Mouse (Mus musculus) cerebellum, adult 9-10 months (tissue): Measurements from ENCODE around the gene Ppp1r7.
"Not testable (repeated sequence)": the region's sequence is repeated elsewhere in the genome, so short reads cannot be mapped to it uniquely, and the experiment has no call there.

Experiments used
- DNase-seq: peaks from one replicate; pipeline ENCODE4 v3.0.0; 2022

The Ppp1r7 gene

DNA sequence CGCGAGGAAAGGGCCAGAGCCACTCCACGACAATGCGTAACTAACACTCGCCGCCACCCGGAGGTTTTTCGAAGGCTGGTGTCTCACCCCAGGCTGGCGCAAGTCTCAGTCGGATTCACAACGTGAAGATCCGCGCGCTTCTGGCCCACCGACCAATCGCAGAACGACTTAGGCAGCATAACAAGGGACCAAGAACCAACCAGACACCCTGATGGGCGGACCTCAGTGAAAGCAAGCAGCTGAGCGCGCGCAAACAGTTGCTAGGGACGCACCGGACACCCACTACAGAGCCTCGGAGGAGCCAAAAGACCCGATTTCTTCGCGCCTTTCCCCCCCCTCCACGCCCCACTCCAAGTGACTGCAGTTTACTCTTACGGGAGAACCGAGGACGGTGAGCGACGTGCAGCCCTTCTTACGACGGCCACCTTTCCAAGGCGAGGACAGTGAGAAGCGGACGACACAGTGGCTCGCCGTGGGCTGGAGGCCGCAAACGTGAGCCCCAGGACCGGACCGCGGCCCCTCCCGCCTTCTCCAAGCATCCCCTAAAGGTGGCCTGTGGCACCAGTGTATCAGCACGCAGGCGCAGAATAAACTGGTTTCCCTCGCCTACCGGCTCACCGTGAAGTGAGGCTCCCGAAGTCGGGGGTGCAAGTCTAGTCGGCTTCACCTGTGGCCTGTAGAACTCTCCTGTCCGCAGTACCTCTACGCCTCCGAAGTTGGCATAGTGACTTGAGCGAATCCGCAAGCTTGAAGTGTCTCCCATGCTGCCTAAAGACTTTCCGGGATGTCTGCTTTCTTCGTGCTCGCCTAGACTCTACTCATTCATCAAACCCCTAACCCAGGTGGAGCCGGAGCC is at the start of gene Ppp1r7, which contains the start of gene Pask:
Ppp1r7 (plus strand) TSS at position 207 of the 856 bp plus-strand sequence.
Pask (minus strand) TSS at position 835 of the 856 bp plus-strand sequence.
- DNase-seq, result peak; percentile 95

DNA sequence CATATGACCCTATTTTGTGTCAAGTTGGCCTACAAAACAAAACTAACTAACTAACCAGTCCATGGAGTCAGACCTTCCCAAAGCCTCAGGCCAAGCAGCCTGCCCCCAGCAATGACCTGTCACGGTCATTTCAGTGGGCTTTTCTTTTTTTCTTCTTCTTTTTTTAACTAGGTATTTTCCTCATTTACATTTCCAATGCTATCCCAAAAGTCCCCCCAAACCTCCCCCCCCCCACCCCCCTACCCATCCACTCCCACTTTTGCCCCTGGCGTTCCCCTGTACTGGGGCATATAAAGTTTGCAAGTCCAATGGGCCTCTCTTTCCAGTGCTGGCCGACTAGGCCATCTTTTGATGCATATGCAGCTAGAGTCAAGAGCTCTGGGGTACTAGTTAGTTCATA is 48.2 kb upstream of the Ppp1r7 start:
- DNase-seq, result not testable (repeated sequence)

DNA sequence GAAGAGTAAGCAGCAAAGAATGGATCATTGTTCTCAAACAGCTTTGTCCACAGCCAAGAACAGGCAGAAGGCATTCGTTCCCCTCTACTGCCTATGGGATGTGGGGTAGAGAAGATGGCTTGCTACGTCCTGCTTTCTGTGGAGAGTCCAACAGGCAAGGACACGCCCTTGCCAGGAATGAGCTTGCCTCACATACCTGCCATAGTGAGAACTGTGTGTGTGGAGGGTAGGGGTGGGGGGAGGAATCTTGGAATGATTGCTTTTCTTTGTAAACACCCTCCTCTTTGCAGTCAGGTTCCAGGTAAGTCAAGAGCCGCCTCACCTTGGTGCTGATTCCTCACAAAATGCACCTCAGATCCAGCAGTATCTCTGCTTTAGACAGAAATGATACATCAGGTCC is 42.9 kb upstream of the Ppp1r7 start:
- DNase-seq, result no peak

DNA sequence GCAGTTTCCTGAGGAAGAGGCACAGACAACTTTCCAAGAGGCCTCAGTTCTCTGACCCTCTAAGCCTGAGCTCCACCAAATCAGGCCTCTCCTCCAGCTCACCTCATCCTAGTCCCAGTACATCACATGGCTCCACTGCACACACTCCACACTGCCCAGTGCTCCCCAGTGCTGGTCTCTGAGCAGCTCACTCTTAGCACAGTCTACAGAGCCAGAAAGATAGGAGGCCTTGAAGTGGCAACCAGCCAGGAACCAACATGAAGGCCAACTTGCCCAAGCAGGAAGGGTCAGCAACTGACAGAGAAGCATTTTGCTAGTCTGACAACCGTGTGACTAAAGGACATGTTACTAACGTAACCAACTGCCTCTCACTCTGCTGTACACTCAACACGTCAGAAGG is 42.1 kb upstream of the Ppp1r7 start:
- DNase-seq, result no peak

DNA sequence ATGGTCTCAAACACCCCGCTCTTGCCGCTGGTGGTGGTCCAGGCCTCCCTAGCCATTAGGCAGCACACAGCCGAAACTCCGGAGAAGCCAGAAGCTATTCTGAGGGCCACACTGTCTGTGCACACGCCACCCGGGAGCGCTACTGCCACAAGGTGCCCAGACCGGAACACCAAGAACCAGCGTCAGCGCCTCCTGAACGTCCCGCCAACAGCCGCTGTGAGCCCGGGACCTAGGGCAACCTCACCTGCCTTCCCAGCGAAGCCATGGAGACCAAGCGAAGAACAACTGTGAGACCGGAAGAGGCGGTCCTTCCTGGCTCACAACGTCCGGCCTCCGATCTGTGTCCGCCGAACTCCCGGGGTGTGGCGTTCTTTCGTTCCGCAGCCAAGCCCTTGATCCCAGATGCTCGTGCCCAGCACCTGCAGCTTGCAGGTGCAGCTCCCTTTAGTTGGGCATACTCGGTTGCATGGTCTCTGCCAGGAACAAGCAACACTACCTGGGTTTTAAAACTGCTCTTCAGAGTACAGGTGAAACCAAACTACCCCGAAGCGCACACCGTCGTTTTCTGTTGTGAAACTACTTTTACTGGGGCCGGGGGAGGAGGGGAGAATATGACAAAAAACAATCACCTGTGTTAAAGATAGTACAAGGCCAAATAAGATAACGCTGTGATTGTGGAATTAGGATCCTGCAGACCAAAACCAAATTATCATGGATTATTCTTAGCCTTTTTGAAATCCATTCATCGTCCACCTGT is 36.9 kb upstream of the Ppp1r7 start, which contains the start of gene Mterf4:
Mterf4 (minus strand) TSS at position 335 of the 757 bp plus-strand sequence.
- DNase-seq, result peak; percentile 82

DNA sequence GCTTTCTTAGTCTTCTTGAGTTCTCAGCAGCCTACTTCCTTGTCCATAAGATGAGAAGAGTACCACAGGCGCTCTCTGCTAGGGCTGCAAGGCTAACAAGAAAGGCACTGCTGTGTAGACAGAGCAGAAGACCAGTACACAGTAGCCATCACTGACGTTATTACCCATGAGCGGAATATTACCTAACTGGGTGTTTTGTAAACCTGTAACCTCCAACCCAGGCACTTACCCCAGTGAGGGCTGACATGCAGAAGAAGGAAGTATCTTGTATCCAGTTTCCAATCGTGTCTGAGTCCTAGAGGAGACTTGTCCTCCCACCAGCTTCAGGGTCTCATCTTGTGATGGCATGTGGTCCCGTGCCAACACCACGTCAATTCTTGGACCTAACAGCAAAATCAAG is 18.7 kb upstream of the Ppp1r7 start:
- DNase-seq, result no peak

DNA sequence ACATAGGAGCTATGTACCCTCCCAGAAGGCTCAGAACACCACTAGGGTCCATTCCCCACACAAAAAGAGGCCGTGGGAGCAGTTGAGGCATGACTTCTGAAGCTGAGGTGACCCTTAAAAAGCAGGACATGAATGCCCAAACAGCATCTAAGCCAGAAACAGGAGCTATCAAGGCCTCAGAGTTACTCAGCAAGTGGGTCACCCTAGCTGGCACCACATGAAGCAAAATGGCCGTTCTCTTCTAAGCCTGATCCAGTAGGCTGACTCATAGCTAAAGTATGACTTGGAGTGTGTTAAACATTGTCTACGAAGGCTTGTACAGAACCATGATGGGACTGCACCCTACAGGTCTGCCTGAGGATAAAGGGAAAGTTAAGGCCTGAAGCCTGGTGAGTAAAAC is 16.2 kb upstream of the Ppp1r7 start:
- DNase-seq, result no peak

DNA sequence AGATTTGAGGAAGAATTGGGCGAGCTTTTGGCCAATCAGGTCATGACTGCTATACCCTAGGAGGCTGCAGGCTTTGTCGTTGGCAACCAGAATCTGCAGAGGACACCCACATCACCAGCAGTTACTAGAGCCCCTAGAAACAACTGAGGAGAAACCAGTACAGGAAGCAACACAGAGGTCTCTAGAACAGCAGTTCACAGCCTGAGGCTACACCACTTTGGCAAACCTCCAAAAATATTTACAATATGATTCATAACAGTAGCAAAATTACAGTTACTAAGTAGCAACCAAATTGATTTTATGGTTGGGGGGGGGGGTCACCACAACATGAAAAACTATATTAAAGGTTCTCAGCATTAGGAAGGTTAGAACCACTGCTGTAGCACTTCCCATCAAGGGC is 8.0 kb upstream of the Ppp1r7 start:
- no peak for DNase-seq

DNA sequence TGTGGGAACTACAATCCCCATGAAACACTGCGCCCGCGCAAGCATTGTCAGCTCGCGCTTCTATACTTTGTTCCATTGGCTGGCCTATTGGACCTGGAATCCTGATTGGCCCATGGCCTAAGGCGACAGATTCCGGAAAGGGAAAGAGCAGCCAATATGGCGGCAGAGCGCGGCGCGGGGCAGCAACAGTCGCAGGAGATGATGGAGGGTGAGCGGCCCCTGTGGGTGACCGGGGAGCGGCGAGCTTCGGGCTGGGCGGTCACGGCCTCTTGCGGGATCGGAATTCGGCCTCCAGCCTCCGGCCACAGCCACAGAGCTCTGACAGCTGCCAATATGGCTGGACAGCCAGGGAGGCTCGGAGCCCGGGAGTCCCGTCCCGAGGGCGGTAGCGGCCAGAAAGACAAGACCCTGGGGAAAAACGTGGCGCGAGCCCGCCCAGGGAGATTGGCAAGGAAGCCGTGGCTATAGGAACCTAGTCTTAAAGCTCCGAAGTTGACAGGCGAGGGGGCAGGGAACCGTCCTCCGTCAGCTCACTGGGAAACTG is 922 bp downstream of the Ppp1r7 start:
- DNase-seq, result peak; percentile 95

DNA sequence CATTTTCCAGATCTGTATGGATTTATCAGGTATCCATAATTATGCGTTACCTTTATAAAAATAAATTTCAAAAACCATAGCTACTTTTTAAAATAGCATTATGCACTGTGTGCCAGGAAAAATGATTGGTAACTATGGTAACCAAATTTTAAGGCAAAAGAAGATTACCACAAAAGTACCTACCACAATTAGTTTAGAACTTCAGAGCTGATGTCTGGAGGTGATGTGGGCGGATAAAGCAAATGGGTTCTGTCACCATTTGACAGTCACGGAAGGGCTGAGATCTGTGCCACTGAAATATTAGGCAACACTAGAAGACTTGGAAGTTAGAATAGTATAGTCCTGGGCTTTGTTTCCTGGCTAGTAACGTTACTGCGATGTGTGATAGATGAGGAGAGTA is 4.5 kb downstream of the Ppp1r7 start:
- no peak for DNase-seq

DNA sequence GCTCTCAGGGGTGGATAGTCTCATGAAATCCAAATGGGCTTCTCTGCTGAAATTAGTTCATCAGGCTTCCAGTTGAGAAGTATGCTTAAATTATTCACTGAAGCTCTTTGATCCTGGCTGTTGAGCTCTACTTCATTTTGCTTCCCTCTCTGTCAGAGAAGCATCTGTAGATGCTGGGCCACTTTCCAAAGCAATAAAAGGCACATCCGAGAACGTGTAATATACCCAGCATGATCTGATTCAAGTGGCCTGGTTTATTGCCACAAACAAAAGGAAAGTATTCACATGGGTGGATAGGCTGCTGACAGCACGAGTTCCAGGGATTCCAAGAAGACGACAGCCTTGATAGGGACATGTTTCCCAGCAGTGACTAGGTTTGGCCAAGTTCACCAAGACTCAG is 7.0 kb downstream of the Ppp1r7 start:
- no peak for DNase-seq

DNA sequence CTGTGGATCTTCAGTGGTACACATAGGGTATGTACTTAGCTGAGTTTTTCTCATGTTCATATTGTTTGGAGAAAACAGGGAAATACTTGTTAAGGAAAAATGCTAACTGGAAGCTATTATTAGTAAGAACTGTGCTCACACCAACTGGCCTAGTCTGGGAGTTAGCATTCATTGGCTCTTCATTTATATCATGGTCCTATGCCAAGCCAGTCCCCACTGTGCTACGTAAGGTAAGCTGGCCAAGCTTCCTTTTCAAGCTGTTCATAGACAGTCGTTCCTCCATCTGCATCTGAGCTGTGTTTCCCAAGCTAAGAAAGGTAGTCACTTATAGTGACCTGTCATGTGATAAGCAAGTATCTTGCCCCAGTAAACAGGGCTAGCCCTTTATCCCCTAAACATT is 10.1 kb downstream of the Ppp1r7 start:
- peak; percentile 84 for DNase-seq

DNA sequence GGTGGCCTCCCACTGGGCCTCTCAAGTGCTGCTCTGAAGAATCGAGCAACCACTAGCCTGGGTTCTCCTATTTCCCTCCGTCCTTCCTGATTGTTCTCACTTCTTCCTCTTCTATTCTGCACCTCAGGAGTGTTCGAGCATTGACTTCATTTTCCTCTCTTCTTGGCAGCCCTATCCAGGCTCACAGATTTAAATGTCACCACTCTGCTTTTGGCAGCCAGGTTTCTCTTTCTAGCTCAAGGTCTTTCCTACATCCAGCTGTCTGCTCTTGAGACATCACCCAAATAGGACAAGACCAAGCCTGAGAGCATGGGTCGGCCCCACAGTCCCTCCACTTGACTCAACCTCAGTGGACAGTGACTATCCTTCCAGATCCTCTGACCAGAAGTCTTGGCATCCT is 20.0 kb downstream of the Ppp1r7 start:
- DNase-seq, result no peak

DNA sequence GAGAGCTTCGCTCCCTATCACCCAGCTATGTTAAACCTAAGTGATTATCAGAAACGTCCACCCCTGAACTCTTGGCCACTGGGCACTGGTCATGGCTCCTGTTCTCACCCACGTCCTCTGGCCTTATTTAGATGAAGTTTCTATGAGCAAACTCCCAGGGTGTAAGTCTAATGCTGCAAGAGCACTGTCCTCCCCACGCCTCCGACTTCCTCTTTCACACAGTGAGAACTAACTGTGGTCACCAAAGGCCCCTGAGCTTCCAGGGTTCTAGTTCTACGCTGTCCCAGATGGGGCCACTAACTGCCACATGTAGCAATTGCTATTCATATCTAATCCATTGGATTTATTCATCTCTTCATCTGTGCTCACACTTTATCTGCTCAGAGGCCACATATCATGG is 23.0 kb downstream of the Ppp1r7 start:
- no peak for DNase-seq

DNA sequence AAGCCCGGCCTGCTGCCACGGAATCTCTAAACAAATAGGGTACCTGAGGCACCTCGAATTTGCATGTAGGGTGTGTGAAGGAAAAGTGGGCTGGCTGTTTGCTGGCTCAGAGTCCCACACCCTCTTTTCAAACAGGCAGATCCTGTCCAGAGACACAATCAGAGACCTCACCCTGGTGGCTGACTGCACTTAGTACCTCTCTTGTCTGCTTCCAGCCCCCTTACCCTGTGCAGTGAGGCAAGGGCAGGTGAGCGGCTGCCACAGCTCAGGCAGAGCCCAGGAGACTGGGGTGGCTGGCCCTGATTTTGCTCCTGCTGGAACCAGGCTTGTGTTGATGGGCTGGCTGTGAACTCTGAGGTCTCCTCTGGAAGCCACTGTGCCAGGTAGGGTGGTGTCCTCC is 31.0 kb downstream of the Ppp1r7 start, which contains the start of gene Ano7:
Ano7 (plus strand) TSS at position 266 of the 400 bp plus-strand sequence.
- no peak for DNase-seq

DNA sequence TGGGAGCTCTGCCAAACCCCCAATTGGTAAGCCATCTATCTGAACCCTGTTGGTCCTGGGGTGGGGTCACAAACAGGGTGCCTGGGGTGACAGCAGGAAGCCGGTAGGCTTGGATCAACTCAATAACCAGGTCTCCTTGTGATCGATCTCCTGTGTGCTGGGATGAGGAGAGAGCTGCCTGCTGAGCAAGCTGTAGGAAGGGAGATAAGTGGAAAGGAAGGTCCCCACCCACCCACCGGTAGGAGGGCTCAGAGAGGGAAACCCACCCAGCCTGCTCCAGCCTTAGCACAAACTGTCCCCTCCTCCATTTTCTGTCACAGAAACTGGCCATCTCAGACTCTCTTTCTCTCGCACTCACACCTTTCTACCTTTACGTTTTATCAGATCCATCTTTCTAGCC is 34.7 kb downstream of the Ppp1r7 start:
- no peak for DNase-seq

DNA sequence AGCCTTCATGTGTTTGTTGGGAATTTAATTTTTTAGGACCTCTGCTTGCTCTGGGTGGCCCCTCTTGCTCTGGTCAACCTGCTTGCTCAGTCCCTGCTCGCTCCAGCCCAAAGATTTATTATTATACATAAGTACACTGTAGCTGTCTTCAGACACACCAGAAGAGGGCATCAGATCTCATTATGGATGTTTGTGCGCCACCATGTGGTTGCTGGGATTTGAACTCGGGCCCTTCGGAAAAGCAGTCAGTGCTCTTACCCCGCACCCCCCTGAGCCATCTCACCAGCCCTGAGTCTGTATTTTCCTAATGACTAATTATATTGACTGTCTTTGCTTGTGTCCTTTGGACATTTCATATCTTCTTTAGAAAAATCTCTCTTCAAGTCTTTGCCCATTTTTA is 36.5 kb downstream of the Ppp1r7 start:
- no peak for DNase-seq

DNA sequence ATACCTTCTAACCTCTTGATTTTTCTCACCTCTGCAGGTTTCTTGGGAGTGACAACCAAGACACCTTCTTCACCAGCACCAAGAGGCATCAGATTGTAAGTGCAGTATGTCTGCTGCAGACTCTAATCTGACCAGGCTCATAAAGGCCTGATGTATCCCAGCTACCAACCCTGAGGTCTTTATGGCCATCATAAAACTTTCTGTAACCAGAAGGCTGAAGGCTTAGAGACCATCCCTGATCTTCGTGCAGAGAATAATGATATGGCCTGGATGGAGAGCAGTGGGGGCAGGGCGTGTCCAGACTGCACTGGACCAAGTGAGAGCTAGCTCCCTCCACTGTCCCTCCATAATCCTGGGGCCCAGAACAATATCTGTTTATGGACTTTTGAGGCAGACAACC is 44.5 kb downstream of the Ppp1r7 start:
- no peak for DNase-seq

DNA sequence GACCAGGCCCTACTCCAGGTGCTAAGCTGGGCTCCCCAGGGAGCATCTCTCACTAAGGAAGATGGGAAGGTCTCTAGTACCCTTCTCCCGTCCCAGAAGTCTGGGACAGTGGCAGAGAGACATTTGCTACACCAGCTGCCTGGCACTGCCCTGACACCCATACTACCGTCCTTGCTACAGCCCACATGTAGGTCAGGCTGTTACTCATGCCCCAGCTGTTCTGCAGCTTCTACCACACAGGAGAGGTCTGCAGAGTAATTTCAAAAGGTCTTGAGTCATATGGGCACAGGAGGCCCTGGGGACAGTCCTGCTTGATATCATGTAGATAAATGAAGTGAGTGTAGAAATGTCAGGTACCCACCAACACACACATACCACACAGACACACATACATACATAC is 46.3 kb downstream of the Ppp1r7 start:
- DNase-seq, result no peak

DNA sequence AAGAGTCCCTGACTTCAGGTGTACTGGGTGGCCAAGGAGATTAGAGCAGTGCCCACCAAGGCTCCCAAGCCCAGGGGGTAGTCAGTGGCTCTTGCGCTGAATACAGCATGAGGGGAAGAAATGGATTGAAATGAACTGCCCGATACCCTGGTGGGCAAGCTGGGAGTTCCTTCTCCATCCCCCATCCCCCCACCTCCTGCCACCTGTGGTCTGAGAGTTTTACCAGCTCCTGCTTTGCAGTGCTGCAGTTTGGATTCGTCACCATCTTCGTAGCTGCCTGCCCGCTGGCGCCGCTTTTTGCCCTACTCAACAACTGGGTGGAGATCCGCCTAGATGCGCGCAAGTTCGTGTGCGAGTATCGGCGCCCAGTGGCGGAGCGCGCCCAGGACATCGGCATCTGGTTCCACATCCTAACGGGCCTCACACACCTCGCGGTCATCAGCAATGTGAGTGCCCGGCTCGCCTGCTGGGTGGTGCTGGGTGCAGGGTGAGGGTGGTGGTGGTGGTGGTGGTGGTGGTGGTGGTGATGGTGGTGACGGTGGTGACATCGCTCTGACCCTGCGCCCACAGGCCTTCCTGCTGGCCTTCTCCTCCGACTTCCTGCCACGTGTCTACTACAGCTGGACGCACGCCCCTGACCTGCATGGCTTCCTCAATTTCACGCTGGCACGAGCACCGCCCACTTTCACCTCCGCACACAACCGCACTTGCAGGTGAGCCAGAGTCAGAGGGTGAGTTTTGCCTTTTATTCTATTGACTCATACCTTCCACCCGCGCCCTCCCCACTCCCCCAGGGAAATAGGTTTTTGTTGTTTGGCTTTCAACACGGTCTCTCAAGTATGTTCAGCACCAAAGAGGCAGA is 58.8 kb downstream of the Ppp1r7 start:
- DNase-seq, result no peak

DNA sequence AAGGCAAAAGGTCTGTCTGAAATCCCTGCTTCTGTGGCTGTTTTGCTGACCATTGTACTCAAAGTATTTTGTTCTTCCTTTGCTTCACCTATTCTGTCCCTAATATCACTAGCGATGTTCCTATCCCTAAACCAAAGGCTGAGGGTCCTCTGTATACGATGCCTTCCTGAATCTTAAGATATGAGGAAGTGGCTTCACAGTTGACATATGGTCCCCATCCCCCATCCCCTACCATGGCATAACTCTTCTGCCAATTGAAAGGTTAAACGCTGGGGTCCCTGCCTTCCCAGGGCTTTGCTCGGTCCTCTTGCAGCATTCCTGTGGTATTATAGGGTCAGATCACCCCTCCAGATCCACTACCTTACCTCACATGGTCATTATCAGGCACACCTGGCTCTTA is 60.7 kb downstream of the Ppp1r7 start:
- no peak for DNase-seq
